Mouse (Mus musculus): ENCODE measurements at regions not wholly inside any gene's neighbourhood (a gene's known extent, or its start where the extent isn't known, plus 50 kb on each side); places are given as distances from the start of the nearest gene placed in this dataset.
"Not testable (repeated sequence)": the region's sequence is repeated elsewhere in the genome, so short reads cannot be mapped to it uniquely, and the experiment has no call there.

GRCm38 (mm10) chr14:33712458-33712857 is 123.5 kb downstream of the Ptpn20 start:
- no peak for TF ChIP-seq POLR2A (IDR thresholded peaks at IDR 0.05; ENCODE audit: control insufficient read depth, low read depth, low read length)
- TF ChIP-seq CTCF (IDR thresholded peaks at IDR 0.05; ENCODE audit: control insufficient read depth, insufficient read depth, insufficient replicate concordance, low read depth, low read length) = no peak
- Histone ChIP-seq H3K27me3 (ENCODE audit: control insufficient read depth, insufficient read depth, low read length) (no peaks in the 10 kb centered on the region), H3K27ac (ENCODE audit: control insufficient read depth, insufficient read depth, low read depth, low read length) (no peak overlapping the region), H3K4me1 (ENCODE audit: control insufficient read depth, insufficient read depth, low read length) (no peaks in the 10 kb centered on the region), H3K4me3 (ENCODE audit: control insufficient read depth, low read depth, low read length) (no peak overlapping the region), H3K36me3 (ENCODE audit: control insufficient read depth, insufficient read depth, low read length) (no peaks in the 10 kb centered on the region)

- no peaks in the 10 kb centered on the region for H3K36me3 ChIP-seq (ENCODE audit: control insufficient read depth, insufficient read depth, low read length)
- H3K27ac ChIP-seq (ENCODE audit: control insufficient read depth, insufficient read depth, low read depth, low read length) = no peak overlapping the region
- H3K4me3 ChIP-seq (ENCODE audit: control insufficient read depth, low read depth, low read length) = no peak overlapping the region
- TF ChIP-seq POLR2A (IDR thresholded peaks at IDR 0.05; ENCODE audit: control insufficient read depth, low read depth, low read length) = no peak
- no peak for TF ChIP-seq CTCF (IDR thresholded peaks at IDR 0.05; ENCODE audit: control insufficient read depth, insufficient read depth, insufficient replicate concordance, low read depth, low read length)
- no peaks in the 10 kb centered on the region for H3K27me3 ChIP-seq (ENCODE audit: control insufficient read depth, insufficient read depth, low read length)
- no peaks in the 10 kb centered on the region for H3K4me1 ChIP-seq (ENCODE audit: control insufficient read depth, insufficient read depth, low read length)
Measured at GRCm38 (mm10) chr14:33719651-33720050, 130.6 kb downstream of the Ptpn20 start.

GRCm38 (mm10) chr14:33722379-33723145 is 133.6 kb downstream of the Ptpn20 start:
- peak overlapping the region; percentile 45 for H3K4me3 ChIP-seq (ENCODE audit: control insufficient read depth, low read depth, low read length)
- H3K36me3 ChIP-seq (ENCODE audit: control insufficient read depth, insufficient read depth, low read length); H3K27me3 ChIP-seq (ENCODE audit: control insufficient read depth, insufficient read depth, low read length); H3K4me1 ChIP-seq (ENCODE audit: control insufficient read depth, insufficient read depth, low read length); H3K27ac ChIP-seq (ENCODE audit: control insufficient read depth, insufficient read depth, low read depth, low read length): not testable (repeated sequence)

GRCm38 (mm10) chr14:33726500-33726899 is 137.5 kb downstream of the Ptpn20 start:
- TF ChIP-seq CTCF (IDR thresholded peaks at IDR 0.05; ENCODE audit: control insufficient read depth, insufficient read depth, insufficient replicate concordance, low read depth, low read length) (no peak), POLR2A (IDR thresholded peaks at IDR 0.05; ENCODE audit: control insufficient read depth, low read depth, low read length) (no peak)
- Histone ChIP-seq H3K4me3 (ENCODE audit: control insufficient read depth, low read depth, low read length) (no peak overlapping the region), H3K4me1 (ENCODE audit: control insufficient read depth, insufficient read depth, low read length) (no peaks in the 10 kb centered on the region), H3K27ac (ENCODE audit: control insufficient read depth, insufficient read depth, low read depth, low read length) (no peak overlapping the region), H3K27me3 (ENCODE audit: control insufficient read depth, insufficient read depth, low read length) (no peaks in the 10 kb centered on the region), H3K36me3 (ENCODE audit: control insufficient read depth, insufficient read depth, low read length) (no peaks in the 10 kb centered on the region)

GRCm38 (mm10) chr14:33729115-33729884 is 140.3 kb downstream of the Ptpn20 start:
- no peak overlapping the region for H3K4me3 ChIP-seq (ENCODE audit: control insufficient read depth, low read depth, low read length)
- H3K4me1 ChIP-seq (ENCODE audit: control insufficient read depth, insufficient read depth, low read length) = no peaks in the 10 kb centered on the region
- H3K36me3 ChIP-seq (ENCODE audit: control insufficient read depth, insufficient read depth, low read length) = no peaks in the 10 kb centered on the region
- H3K27me3 ChIP-seq (ENCODE audit: control insufficient read depth, insufficient read depth, low read length) = no peaks in the 10 kb centered on the region
- TF ChIP-seq CTCF (IDR thresholded peaks at IDR 0.05; ENCODE audit: control insufficient read depth, insufficient read depth, insufficient replicate concordance, low read depth, low read length) = no peak
- no peak overlapping the region for H3K27ac ChIP-seq (ENCODE audit: control insufficient read depth, insufficient read depth, low read depth, low read length)

GRCm38 (mm10) chr14:33732698-33733097 is 143.7 kb downstream of the Ptpn20 start:
- Histone ChIP-seq H3K36me3 (ENCODE audit: control insufficient read depth, insufficient read depth, low read length) (no peaks in the 10 kb centered on the region), H3K27ac (ENCODE audit: control insufficient read depth, insufficient read depth, low read depth, low read length) (no peak overlapping the region)

GRCm38 (mm10) chr14:33734446-33735043 is 145.5 kb downstream of the Ptpn20 start:
- no peaks in the 10 kb centered on the region for H3K4me1 ChIP-seq (ENCODE audit: control insufficient read depth, insufficient read depth, low read length)
- no peak for TF ChIP-seq CTCF (IDR thresholded peaks at IDR 0.05; ENCODE audit: control insufficient read depth, insufficient read depth, insufficient replicate concordance, low read depth, low read length)
- no peak for TF ChIP-seq POLR2A (IDR thresholded peaks at IDR 0.05; ENCODE audit: control insufficient read depth, low read depth, low read length)
- H3K27me3 ChIP-seq (ENCODE audit: control insufficient read depth, insufficient read depth, low read length) = no peaks in the 10 kb centered on the region
- H3K4me3 ChIP-seq (ENCODE audit: control insufficient read depth, low read depth, low read length) = no peak overlapping the region
- no peaks in the 10 kb centered on the region for H3K36me3 ChIP-seq (ENCODE audit: control insufficient read depth, insufficient read depth, low read length)
- H3K27ac ChIP-seq (ENCODE audit: control insufficient read depth, insufficient read depth, low read depth, low read length) = no peak overlapping the region

More at GRCm38 (mm10) chr14:33732698-33733097, 143.7 kb downstream of the Ptpn20 start:
- Histone ChIP-seq H3K4me3 (ENCODE audit: control insufficient read depth, low read depth, low read length) (no peak overlapping the region), H3K4me1 (ENCODE audit: control insufficient read depth, insufficient read depth, low read length) (no peaks in the 10 kb centered on the region), H3K27me3 (ENCODE audit: control insufficient read depth, insufficient read depth, low read length) (no peaks in the 10 kb centered on the region)
- no peak for TF ChIP-seq CTCF (IDR thresholded peaks at IDR 0.05; ENCODE audit: control insufficient read depth, insufficient read depth, insufficient replicate concordance, low read depth, low read length)
- TF ChIP-seq POLR2A (IDR thresholded peaks at IDR 0.05; ENCODE audit: control insufficient read depth, low read depth, low read length) = no peak

All from testis, adult 2 months (tissue).